Mouse (Mus musculus) heart, embryonic 16.5 days (tissue): ENCODE measurements around the gene Chst11. TPM values are rescaled to one million over a fixed set of nuclear protein-coding genes. Genes with fewer than 3 reads are reported as not detected.

Source experiments
- ATAC-seq: fragments of 200-750 bp; cut with Nextera tagmentation; replicated peaks from 2 replicates; pipeline ENCODE4 v1.8.0; 2017; ENCODE audit warnings: moderate number of reproducible peaks; ENCODE audit not compliant: insufficient read depth, low FRiP score; ENCODE audit errors: extremely low read depth
- H3K27ac ChIP-seq: fragments of 300-500 bp; sonication (generic); 2 replicates; pipeline ENCODE4 v1.5.1; 2014; ENCODE audit warnings: mild to moderate bottlenecking, low read length, control low read depth, moderate library complexity
- H3K27me3 ChIP-seq: fragments of 300-500 bp; sonication (generic); 2 replicates; pipeline ENCODE4 v1.6.1; 2014; ENCODE audit warnings: low read length, mixed read lengths; ENCODE audit not compliant: control insufficient read depth, insufficient read depth
- H3K36me3 ChIP-seq: fragments of 300-500 bp; sonication (generic); 2 replicates; pipeline ENCODE4 v1.6.1; 2014; ENCODE audit not compliant: control insufficient read depth, insufficient read depth
- H3K4me1 ChIP-seq: fragments of 300-500 bp; sonication (generic); 2 replicates; pipeline ENCODE4 v1.6.1; 2014; ENCODE audit warnings: low read length, mixed read lengths; ENCODE audit not compliant: control insufficient read depth, insufficient read depth
- H3K4me2 ChIP-seq: fragments of 300-500 bp; sonication (generic); 2 replicates; pipeline ENCODE4 v1.6.1; 2014; ENCODE audit warnings: low read depth, mild to moderate bottlenecking, control low read depth, low read length
- H3K4me3 ChIP-seq: fragments of 300-500 bp; sonication (generic); 2 replicates; pipeline ENCODE4 v1.5.1; 2014; ENCODE audit warnings: mild to moderate bottlenecking, control low read depth, low read length
- H3K9ac ChIP-seq: fragments of 300-500 bp; sonication (generic); 2 replicates; pipeline ENCODE4 v1.6.1; 2014; ENCODE audit warnings: low read length, control low read depth
- H3K9me3 ChIP-seq: fragments of 300-500 bp; sonication (generic); replicated peaks from 2 replicates; pipeline ENCODE4 v1.6.1; 2016; ENCODE audit warnings: low read length; ENCODE audit not compliant: control insufficient read depth
- whole genome bisulfite sequencing: fragments of 180-500 bp; shearing (Covaris S2); extraction: QIAGEN DNeasy Blood & Tissue Kit; methylation state at CpG from one replicate; pipeline ENCODE4 v1.1.7; 2014; 5-methylcytosine and 5-hydroxymethylcytosine counted together
- polyA plus RNA-seq: library from polyadenylated mRNA; unstranded; fragments of >200 nt; fragmentation: Nextera tagmentation; extraction: Ambion mirVana; gene quantifications from 2 replicates; pipeline ENCODE4 v1.2.1, GENCODE M21; 2015

Gene Chst11
- polyA plus RNA-seq, 1 experiment from 2014 or later: 2.6 TPM

GRCm38 (mm10) chr10:83032559-83032958 lies 47.3 kb downstream of the Chst11 start:
- ATAC-seq: 0 out of 2 replicates have a peak, but pooled peaks have one; percentile 23

GRCm38 (mm10) chr10:83036340-83037045 lies 51.2 kb downstream of the Chst11 start:
- peak; percentile 57 for ATAC-seq
- H3K27me3 ChIP-seq: no peaks in the 10 kb centered on the region
- peaks cover 18% of the 10 kb centered on the region for H3K4me1 ChIP-seq
- no peak overlapping the region for H3K4me2 ChIP-seq
- H3K36me3 ChIP-seq: no peaks in the 10 kb centered on the region
- no peaks in the 10 kb centered on the region for H3K9me3 ChIP-seq
- H3K27ac ChIP-seq: no peak overlapping the region
- no peak overlapping the region for H3K4me3 ChIP-seq
- no peak overlapping the region for H3K9ac ChIP-seq
- 81% methylated on average over 20 of the region's 20 CpGs for WGBS

More at GRCm38 (mm10) chr10:83032559-83032958, 47.3 kb downstream of the Chst11 start:
- Histone ChIP-seq H3K27me3 (no peaks in the 10 kb centered on the region), H3K9me3 (no peaks in the 10 kb centered on the region), H3K9ac (no peak overlapping the region), H3K4me1 (peaks cover 22% of the 10 kb centered on the region), H3K27ac (no peak overlapping the region), H3K4me2 (no peak overlapping the region), H3K4me3 (no peak overlapping the region), H3K36me3 (no peaks in the 10 kb centered on the region)
- 49% methylated on average over 10 of the region's 10 CpGs for WGBS

- H3K4me2 ChIP-seq: no peak overlapping the region
- 88% methylated on average over 9 of the region's 9 CpGs for WGBS
- no peak overlapping the region for H3K4me3 ChIP-seq
- peaks cover 21% of the 10 kb centered on the region for H3K4me1 ChIP-seq
- H3K9me3 ChIP-seq: no peaks in the 10 kb centered on the region
- ATAC-seq: no peak
- H3K27me3 ChIP-seq: no peaks in the 10 kb centered on the region
- no peaks in the 10 kb centered on the region for H3K36me3 ChIP-seq
- no peak overlapping the region for H3K9ac ChIP-seq
- H3K27ac ChIP-seq: no peak overlapping the region
These were observed 52.9 kb downstream of the Chst11 start for GRCm38 (mm10) chr10:83038166-83038565.

GRCm38 (mm10) chr10:83039414-83039813 lies 54.1 kb downstream of the Chst11 start:
- H3K27ac ChIP-seq: no peak overlapping the region
- no peaks in the 10 kb centered on the region for H3K9me3 ChIP-seq
- H3K36me3 ChIP-seq: no peaks in the 10 kb centered on the region
- no peak overlapping the region for H3K9ac ChIP-seq
- 81% methylated on average over 10 of the region's 10 CpGs for WGBS
- peaks cover 29% of the 10 kb centered on the region for H3K4me1 ChIP-seq
- H3K4me2 ChIP-seq: no peak overlapping the region
- H3K4me3 ChIP-seq: no peak overlapping the region
- ATAC-seq: no peak
- no peaks in the 10 kb centered on the region for H3K27me3 ChIP-seq

- Histone ChIP-seq H3K27ac (no peak overlapping the region), H3K9ac (no peak overlapping the region), H3K9me3 (no peaks in the 10 kb centered on the region), H3K4me3 (no peak overlapping the region), H3K36me3 (no peaks in the 10 kb centered on the region), H3K27me3 (no peaks in the 10 kb centered on the region), H3K4me2 (no peak overlapping the region), H3K4me1 (peaks cover 21% of the 10 kb centered on the region)
- 50% methylated on average over 9 of the region's 9 CpGs for WGBS
- no peak for ATAC-seq
These were observed 56.6 kb downstream of the Chst11 start for GRCm38 (mm10) chr10:83041875-83042274.

GRCm38 (mm10) chr10:83042613-83043477 lies 57.5 kb downstream of the Chst11 start:
- Histone ChIP-seq H3K9me3 (no peaks in the 10 kb centered on the region), H3K4me2 (no peak overlapping the region), H3K4me3 (no peak overlapping the region), H3K27me3 (no peaks in the 10 kb centered on the region), H3K36me3 (no peaks in the 10 kb centered on the region), H3K4me1 (peaks cover 21% of the 10 kb centered on the region), H3K27ac (peak overlapping the region; percentile 74), H3K9ac (peak overlapping the region; percentile 36; the same call in 1 of the 2 replicates)
- peak; percentile 35 for ATAC-seq
- WGBS: 48% methylated on average over 10 of the region's 10 CpGs

GRCm38 (mm10) chr10:83043478-83044259 lies 58.4 kb downstream of the Chst11 start:
- H3K27ac ChIP-seq: peak overlapping the region; percentile 74
- H3K9ac ChIP-seq: no peak overlapping the region
- 66% methylated on average over 2 of the region's 2 CpGs for WGBS
- 0 out of 2 replicates have a peak, but pooled peaks have one; percentile 25 for ATAC-seq
- no peak overlapping the region for H3K4me2 ChIP-seq
- H3K36me3 ChIP-seq: no peaks in the 10 kb centered on the region
- H3K27me3 ChIP-seq: no peaks in the 10 kb centered on the region
- no peaks in the 10 kb centered on the region for H3K9me3 ChIP-seq
- H3K4me1 ChIP-seq: peaks cover 21% of the 10 kb centered on the region
- H3K4me3 ChIP-seq: no peak overlapping the region

GRCm38 (mm10) chr10:83049174-83049780 lies 64.0 kb downstream of the Chst11 start:
- Histone ChIP-seq H3K4me3 (no peak overlapping the region), H3K36me3 (no peaks in the 10 kb centered on the region), H3K9ac (no peak overlapping the region), H3K4me1 (0 out of 2 replicates have a peak, but pooled peaks cover 2% of the 10 kb centered on the region), H3K4me2 (no peak overlapping the region), H3K9me3 (no peaks in the 10 kb centered on the region), H3K27ac (no peak overlapping the region), H3K27me3 (no peaks in the 10 kb centered on the region)
- no peak for ATAC-seq
- 67% methylated on average over 12 of the region's 12 CpGs for WGBS
